Mouse (Mus musculus) ovary, adult 10 weeks (tissue): ENCODE measurements around the gene Ddt. TPM values are rescaled to one million over a fixed set of nuclear protein-coding genes. Genes with fewer than 3 reads are reported as not detected.

Experiments
- polyA plus RNA-seq: library from polyadenylated mRNA; stranded (reverse); fragments of 350-450 nt; fragmentation: Illumina TruSeq; extraction: RNeasy Lipid Tissue Mini Kit (QIAGEN cat#74804); gene quantifications from one replicate; pipeline ENCODE4 v1.2.3, GENCODE M21; 2014

Gene Ddt
- polyA plus RNA-seq: 0.88 TPM

GRCm38 (mm10) chr10:75772795-75773664 is at the start of gene Ddt:
Gene Ddt, minus strand, starts transcription at chr10:75773414.

GRCm38 (mm10) chr10:75822443-75822842 is 49.2 kb upstream of the Ddt start, which contains the start of gene Gstt4:
Gene Gstt4, minus strand, starts transcription at chr10:75822543.

GRCm38 (mm10) chr10:75798176-75798696 is 25.0 kb upstream of the Ddt start, which contains the start of gene Gstt1:
Gene Gstt1, minus strand, starts transcription at chr10:75798584.

GRCm38 (mm10) chr10:75780769-75781578 is 7.8 kb upstream of the Ddt start, which contains the start of the genes Gm20441 and Gstt3:
Gene Gm20441, minus strand, starts transcription at chr10:75780954.
Gene Gstt3, minus strand, starts transcription at chr10:75781414.

GRCm38 (mm10) chr10:75763682-75764518 is 9.3 kb downstream of the Ddt start, which contains the start of gene Cabin1:
Gene Cabin1, minus strand, starts transcription at chr10:75764341.

Other genes starting within 250 kb of the Ddt start
- gene Lrrc75b, start 213.1 kb downstream of the Ddt start, polyA plus RNA-seq: 1.0 TPM
- not detected for gene Ggt1, start 211.8 kb downstream of the Ddt start, polyA plus RNA-seq
- 2.2 TPM for gene Ggt5, start 184.1 kb downstream of the Ddt start, polyA plus RNA-seq
- gene Susd2, start 129.4 kb downstream of the Ddt start, polyA plus RNA-seq: 2.0 TPM
- 7.4 TPM for gene Cabin1, start 9.1 kb downstream of the Ddt start, polyA plus RNA-seq
- not detected for gene Gm20441, start 7.5 kb upstream of the Ddt start, polyA plus RNA-seq
- gene Gstt3, start 8.0 kb upstream of the Ddt start, polyA plus RNA-seq: 6.0 TPM
- 3.3 TPM for gene Gstt1, start 25.2 kb upstream of the Ddt start, polyA plus RNA-seq
- gene Gstt4, start 49.1 kb upstream of the Ddt start, polyA plus RNA-seq: not detected
- gene Gstt2, start 64.0 kb upstream of the Ddt start, polyA plus RNA-seq: 2.9 TPM
- gene Mif, start 86.8 kb upstream of the Ddt start, polyA plus RNA-seq: not detected
- gene Derl3, start 120.0 kb upstream of the Ddt start, polyA plus RNA-seq: not detected
- gene Smarcb1, start 148.2 kb upstream of the Ddt start, polyA plus RNA-seq: 27.4 TPM
- gene Chchd10, start 159.7 kb upstream of the Ddt start, polyA plus RNA-seq: 19.5 TPM
- gene Mmp11, start 163.1 kb upstream of the Ddt start, polyA plus RNA-seq: 19.8 TPM
- 1.8 TPM for gene Gm867, start 167.3 kb upstream of the Ddt start, polyA plus RNA-seq
- 3.6 TPM for gene Vpreb3, start 169.6 kb upstream of the Ddt start, polyA plus RNA-seq
- 0.26 TPM for gene Gm5134, start 181.1 kb upstream of the Ddt start, polyA plus RNA-seq